Mouse (Mus musculus) embryonic facial prominence, embryonic 11.5 days (tissue): ENCODE data around the gene Arhgef12. TPM values are rescaled to one million over a fixed set of nuclear protein-coding genes. Genes with fewer than 3 reads are reported as not detected.

Experiments used
- ATAC-seq: fragments of 200-750 bp; cut with Nextera tagmentation; replicated peaks from 2 replicates; pipeline ENCODE4 v1.8.0; 2017; ENCODE audit warnings: low read depth; ENCODE audit not compliant: insufficient number of reproducible peaks, low FRiP score, low TSS enrichment
- DNase-seq: peaks from one replicate; pipeline ENCODE4 v3.0.0-alpha.2; 2015; ENCODE audit warnings: low spot score
- H3K27ac ChIP-seq: fragments of 300-500 bp; sonication (generic); replicated peaks from 2 replicates; pipeline ENCODE4 v1.5.1; 2014; ENCODE audit warnings: mild to moderate bottlenecking, low read depth, low read length, control low read depth
- H3K27me3 ChIP-seq: fragments of 300-500 bp; sonication (generic); 2 replicates; pipeline ENCODE4 v1.6.1; 2014; ENCODE audit warnings: mild to moderate bottlenecking, low read length, moderate library complexity, mixed read lengths; ENCODE audit not compliant: control insufficient read depth, insufficient read depth
- H3K36me3 ChIP-seq: fragments of 300-500 bp; sonication (generic); replicated peaks from 2 replicates; pipeline ENCODE4 v1.6.1; 2014; ENCODE audit warnings: low read depth, mild to moderate bottlenecking, low read length, moderate library complexity, mixed read lengths; ENCODE audit not compliant: control insufficient read depth, insufficient read depth
- H3K4me1 ChIP-seq: fragments of 300-500 bp; sonication (generic); 2 replicates; pipeline ENCODE4 v1.6.1; 2014; ENCODE audit warnings: low read length, mixed read lengths; ENCODE audit not compliant: control insufficient read depth, insufficient read depth
- H3K4me2 ChIP-seq: fragments of 300-500 bp; sonication (generic); 2 replicates; pipeline ENCODE4 v1.6.1; 2014; ENCODE audit warnings: low read depth, mild to moderate bottlenecking, control low read depth, low read length, moderate library complexity
- H3K4me3 ChIP-seq: fragments of 300-500 bp; sonication (generic); 2 replicates; pipeline ENCODE4 v1.5.1; 2014; ENCODE audit warnings: low read depth, low read length, control low read depth
- H3K9ac ChIP-seq: fragments of 300-500 bp; sonication (generic); replicated peaks from 2 replicates; pipeline ENCODE4 v1.6.1; 2014; ENCODE audit warnings: mild to moderate bottlenecking, control low read depth, low read length
- H3K9me3 ChIP-seq: fragments of 300-500 bp; sonication (generic); replicated peaks from 2 replicates; pipeline ENCODE4 v1.6.1; 2016; ENCODE audit warnings: mild to moderate bottlenecking, low read length, inconsistent platforms, mixed read lengths; ENCODE audit not compliant: control insufficient read depth
- WGBS: fragments of 180-500 bp; shearing (Covaris S2); extraction: QIAGEN DNeasy Blood & Tissue Kit; methylation state at CpG from one replicate; pipeline ENCODE4 v1.1.7; 2014; 5-methylcytosine and 5-hydroxymethylcytosine counted together
- polyA plus RNA-seq: library from polyadenylated mRNA; unstranded; fragments of >200 nt; fragmentation: Nextera tagmentation; extraction: Ambion mirVana; gene quantifications from 2 replicates; pipeline ENCODE4 v1.2.1, GENCODE M21; 2014

The Arhgef12 gene
- polyA plus RNA-seq, 1 experiment from 2014 or later = 8.2 TPM

GRCm38 (mm10) chr9:43070153-43070552 lies 36.9 kb downstream of the Arhgef12 start:
- no peaks in the 10 kb centered on the region for H3K4me1 ChIP-seq
- no peak overlapping the region for H3K4me2 ChIP-seq
- 66% methylated on average over 2 of the region's 2 CpGs for WGBS
- H3K27me3 ChIP-seq = no peaks in the 10 kb centered on the region
- no peak overlapping the region for H3K27ac ChIP-seq
- no peaks in the 10 kb centered on the region for H3K36me3 ChIP-seq
- DNase-seq = no peak
- no peak overlapping the region for H3K4me3 ChIP-seq
- no peak for ATAC-seq
- no peak overlapping the region for H3K9ac ChIP-seq
- no peaks in the 10 kb centered on the region for H3K9me3 ChIP-seq

- no peak overlapping the region for H3K4me3 ChIP-seq
- H3K27me3 ChIP-seq = no peaks in the 10 kb centered on the region
- 80% methylated on average over 3 of the region's 3 CpGs for WGBS
- no peak overlapping the region for H3K4me2 ChIP-seq
- H3K4me1 ChIP-seq = no peaks in the 10 kb centered on the region
- no peak for ATAC-seq
- no peaks in the 10 kb centered on the region for H3K9me3 ChIP-seq
- no peak overlapping the region for H3K27ac ChIP-seq
- DNase-seq = no peak
- no peaks in the 10 kb centered on the region for H3K36me3 ChIP-seq
- no peak overlapping the region for H3K9ac ChIP-seq
These were observed 39.1 kb downstream of the Arhgef12 start for GRCm38 (mm10) chr9:43067896-43068295.

GRCm38 (mm10) chr9:43065231-43065630 lies 41.8 kb downstream of the Arhgef12 start:
- H3K36me3 ChIP-seq = no peaks in the 10 kb centered on the region
- H3K4me2 ChIP-seq = no peak overlapping the region
- H3K4me1 ChIP-seq = no peaks in the 10 kb centered on the region
- H3K9ac ChIP-seq = no peak overlapping the region
- no peaks in the 10 kb centered on the region for H3K27me3 ChIP-seq
- WGBS = 78% methylated on average over 4 of the region's 4 CpGs
- no peaks in the 10 kb centered on the region for H3K9me3 ChIP-seq
- no peak for ATAC-seq
- no peak for DNase-seq
- H3K4me3 ChIP-seq = no peak overlapping the region
- no peak overlapping the region for H3K27ac ChIP-seq

GRCm38 (mm10) chr9:43061545-43061944 lies 45.5 kb downstream of the Arhgef12 start:
- Histone ChIP-seq H3K27ac (no peak overlapping the region), H3K36me3 (no peaks in the 10 kb centered on the region), H3K27me3 (no peaks in the 10 kb centered on the region), H3K9me3 (no peaks in the 10 kb centered on the region), H3K4me3 (no peak overlapping the region), H3K4me2 (no peak overlapping the region), H3K4me1 (no peaks in the 10 kb centered on the region), H3K9ac (no peak overlapping the region)
- DNase-seq (no peak), ATAC-seq (no peak)
- WGBS = 52% methylated on average over 1 of the region's 1 CpGs

- H3K9me3 ChIP-seq = no peaks in the 10 kb centered on the region
- no peak overlapping the region for H3K27ac ChIP-seq
- DNase-seq (no peak), ATAC-seq (no peak)
- H3K4me3 ChIP-seq = no peak overlapping the region
- no peaks in the 10 kb centered on the region for H3K4me1 ChIP-seq
- no peak overlapping the region for H3K9ac ChIP-seq
- H3K27me3 ChIP-seq = no peaks in the 10 kb centered on the region
- no peaks in the 10 kb centered on the region for H3K36me3 ChIP-seq
- no peak overlapping the region for H3K4me2 ChIP-seq
- WGBS = 89% methylated on average over 2 of the region's 2 CpGs
These were observed 56.6 kb downstream of the Arhgef12 start for GRCm38 (mm10) chr9:43050391-43050790.

- H3K4me3 ChIP-seq = no peak overlapping the region
- ATAC-seq (no peak), DNase-seq (no peak)
- H3K4me2 ChIP-seq = no peak overlapping the region
- no peak overlapping the region for H3K27ac ChIP-seq
- H3K9ac ChIP-seq = no peak overlapping the region
- H3K9me3 ChIP-seq = no peaks in the 10 kb centered on the region
- H3K27me3 ChIP-seq = no peaks in the 10 kb centered on the region
- no peaks in the 10 kb centered on the region for H3K36me3 ChIP-seq
- no peaks in the 10 kb centered on the region for H3K4me1 ChIP-seq
These were observed 62.6 kb downstream of the Arhgef12 start for GRCm38 (mm10) chr9:43044481-43044880.

GRCm38 (mm10) chr9:43038466-43038865 lies 68.6 kb downstream of the Arhgef12 start:
- no peaks in the 10 kb centered on the region for H3K9me3 ChIP-seq
- 89% methylated on average over 8 of the region's 8 CpGs for WGBS
- no peaks in the 10 kb centered on the region for H3K36me3 ChIP-seq
- H3K27me3 ChIP-seq = no peaks in the 10 kb centered on the region
- no peaks in the 10 kb centered on the region for H3K4me1 ChIP-seq
- DNase-seq (no peak), ATAC-seq (no peak)
- no peak overlapping the region for H3K27ac ChIP-seq
- H3K4me2 ChIP-seq = no peak overlapping the region
- H3K4me3 ChIP-seq = no peak overlapping the region
- no peak overlapping the region for H3K9ac ChIP-seq

GRCm38 (mm10) chr9:43035208-43035607 lies 71.8 kb downstream of the Arhgef12 start:
- no peak for DNase-seq
- WGBS = 63% methylated on average over 4 of the region's 4 CpGs
- H3K4me2 ChIP-seq = no peak overlapping the region

More at GRCm38 (mm10) chr9:43035208-43035607, 71.8 kb downstream of the Arhgef12 start:
- no peak for ATAC-seq
- Histone ChIP-seq H3K4me1 (no peaks in the 10 kb centered on the region), H3K27ac (no peak overlapping the region), H3K27me3 (no peaks in the 10 kb centered on the region), H3K36me3 (no peaks in the 10 kb centered on the region), H3K9ac (no peak overlapping the region), H3K9me3 (no peaks in the 10 kb centered on the region), H3K4me3 (no peak overlapping the region)
